Mouse (Mus musculus) heart, postnatal 0 days (tissue): Measurements from ENCODE around the gene Abcg4. TPM values are rescaled to one million over a fixed set of nuclear protein-coding genes. Genes with fewer than 3 reads are reported as not detected.

Source experiments
- ATAC-seq: fragments of 200-750 bp; cut with Nextera tagmentation; 2 replicates; pipeline ENCODE4 v1.8.0; 2017; ENCODE audit warnings: low read depth, moderate number of reproducible peaks, moderate library complexity; ENCODE audit not compliant: insufficient read depth
- DNase-seq: peaks from one replicate; pipeline ENCODE4 v3.0.0-alpha.2; 2016; ENCODE audit warnings: low spot score
- H3K27ac ChIP-seq: fragments of 300-500 bp; sonication (generic); 2 replicates; pipeline ENCODE4 v1.5.1; 2014; ENCODE audit warnings: low read depth, mild to moderate bottlenecking
- H3K27me3 ChIP-seq: fragments of 300-500 bp; sonication (generic); 2 replicates; pipeline ENCODE4 v1.6.1; 2014; ENCODE audit warnings: low read length, mixed read lengths; ENCODE audit not compliant: control insufficient read depth, insufficient read depth
- H3K36me3 ChIP-seq: fragments of 300-500 bp; sonication (generic); replicated peaks from 2 replicates; pipeline ENCODE4 v1.6.1; 2014; ENCODE audit warnings: low read length, mixed read lengths; ENCODE audit not compliant: control insufficient read depth, insufficient read depth
- H3K4me1 ChIP-seq: fragments of 300-500 bp; sonication (generic); 2 replicates; pipeline ENCODE4 v1.6.1; 2014; ENCODE audit warnings: antibody characterized with exemption; ENCODE audit not compliant: control insufficient read depth, insufficient read depth
- H3K4me2 ChIP-seq: fragments of 300-500 bp; sonication (generic); 2 replicates; pipeline ENCODE4 v1.6.1; 2014; ENCODE audit warnings: low read depth, mild to moderate bottlenecking, low read length, moderate library complexity
- H3K4me3 ChIP-seq: fragments of 300-500 bp; sonication (generic); 2 replicates; pipeline ENCODE4 v1.5.1; 2014; ENCODE audit warnings: low read depth, low read length
- H3K9ac ChIP-seq: fragments of 300-500 bp; sonication (generic); replicated peaks from 2 replicates; pipeline ENCODE4 v1.6.1; 2014; ENCODE audit warnings: low read depth, low read length, mixed read lengths
- H3K9me3 ChIP-seq: fragments of 300-500 bp; sonication (generic); replicated peaks from 2 replicates; pipeline ENCODE4 v1.6.1; 2016; ENCODE audit warnings: low read length; ENCODE audit not compliant: control insufficient read depth
- CTCF ChIP-seq: IDR thresholded peaks from 2 replicates; pipeline ENCODE4 v1.5.1; 2016; ENCODE audit warnings: antibody characterized with exemption, control low read depth, low read depth
- EP300 ChIP-seq: IDR thresholded peaks from 2 replicates; pipeline ENCODE4 v1.6.1; 2016; ENCODE audit warnings: antibody characterized with exemption, low read depth
- WGBS: fragments of 180-500 bp; shearing (Covaris S2); extraction: QIAGEN DNeasy Blood & Tissue Kit; methylation state at CpG from one replicate; pipeline ENCODE4 v1.1.7; 2014; 5-methylcytosine and 5-hydroxymethylcytosine counted together
- polyA plus RNA-seq: library from polyadenylated mRNA; unstranded; fragments of >200 nt; fragmentation: Nextera tagmentation; extraction: Ambion mirVana; gene quantifications from 2 replicates; pipeline ENCODE4 v1.2.1, GENCODE M21; 2015
- total RNA-seq: library from RNA; depleted of rRNA; stranded (reverse); fragments of >200 nt; gene quantifications from 2 replicates; pipeline ENCODE4 v1.2.3, GENCODE M21; 2014; ENCODE audit warnings: low replicate concordance

The Abcg4 gene
- total and polyA plus RNA-seq, 2 experiments from 2014 or later, result 0.49 to 2.1 TPM

GRCm38 (mm10) chr9:44317452-44317851, 29.0 kb upstream of the Abcg4 start:
- Histone ChIP-seq H3K27me3 (no peaks in the 10 kb centered on the region), H3K27ac (no peak overlapping the region), H3K4me2 (0 out of 2 replicates have a peak overlapping the region, but pooled peaks have one; percentile 89), H3K36me3 (peaks cover 44% of the 10 kb centered on the region), H3K4me1 (peaks cover 20% of the 10 kb centered on the region), H3K9me3 (no peaks in the 10 kb centered on the region), H3K4me3 (no peak overlapping the region), H3K9ac (no peak overlapping the region)
- no peak for TF ChIP-seq CTCF
- no peak for TF ChIP-seq EP300
- ATAC-seq (no peak), DNase-seq (no peak)
- WGBS, result 73% methylated on average over 4 of the region's 4 CpGs

- Histone ChIP-seq H3K27me3 (no peaks in the 10 kb centered on the region), H3K9me3 (no peaks in the 10 kb centered on the region), H3K9ac (no peak overlapping the region), H3K4me3 (no peak overlapping the region), H3K4me1 (peaks cover 20% of the 10 kb centered on the region), H3K27ac (no peak overlapping the region), H3K4me2 (no peak overlapping the region), H3K36me3 (peaks cover 46% of the 10 kb centered on the region)
- ATAC-seq (no peak), DNase-seq (no peak)
- WGBS, result 94% methylated on average over 18 of the region's 18 CpGs
- TF ChIP-seq EP300 (no peak), CTCF (no peak)
These were observed 26.5 kb upstream of the Abcg4 start for GRCm38 (mm10) chr9:44314910-44315309.

- H3K9me3 ChIP-seq, result no peaks in the 10 kb centered on the region
- H3K27ac ChIP-seq, result no peak overlapping the region
- no peak for TF ChIP-seq EP300
- no peak for TF ChIP-seq CTCF
- ATAC-seq (no peak), DNase-seq (no peak)
- H3K36me3 ChIP-seq, result peaks cover 46% of the 10 kb centered on the region
- H3K27me3 ChIP-seq, result no peaks in the 10 kb centered on the region
- WGBS, result 73% methylated on average over 4 of the region's 4 CpGs
- H3K4me3 ChIP-seq, result no peak overlapping the region
- no peak overlapping the region for H3K4me2 ChIP-seq
- H3K4me1 ChIP-seq, result peaks cover 18% of the 10 kb centered on the region
- H3K9ac ChIP-seq, result no peak overlapping the region
These were observed 25.8 kb upstream of the Abcg4 start for GRCm38 (mm10) chr9:44314257-44314547.

GRCm38 (mm10) chr9:44313476-44314256, 25.3 kb upstream of the Abcg4 start:
- Histone ChIP-seq H3K9me3 (no peaks in the 10 kb centered on the region), H3K27ac (no peak overlapping the region), H3K27me3 (no peaks in the 10 kb centered on the region), H3K36me3 (peaks cover 46% of the 10 kb centered on the region), H3K4me1 (peaks cover 12% of the 10 kb centered on the region), H3K4me2 (no peak overlapping the region), H3K9ac (no peak overlapping the region), H3K4me3 (no peak overlapping the region)
- DNase-seq (no peak), ATAC-seq (no peak)
- no peak for TF ChIP-seq CTCF
- 76% methylated on average over 19 of the region's 19 CpGs for WGBS

GRCm38 (mm10) chr9:44311136-44312134, 23.0 kb upstream of the Abcg4 start:
- 35% methylated on average over 27 of the region's 27 CpGs for WGBS
- Histone ChIP-seq H3K9ac (peak overlapping the region; percentile 17; the same call in 1 of the 2 replicates), H3K4me1 (0 out of 2 replicates have a peak, but pooled peaks cover 4% of the 10 kb centered on the region), H3K27me3 (no peaks in the 10 kb centered on the region), H3K36me3 (peaks cover 41% of the 10 kb centered on the region), H3K27ac (peak overlapping the region; percentile 83), H3K9me3 (no peaks in the 10 kb centered on the region), H3K4me2 (peak overlapping the region; percentile 27), H3K4me3 (no peak overlapping the region)
- TF ChIP-seq CTCF, result no peak
- 0 out of 2 replicates have a peak, but pooled peaks have one; percentile 21 for TF ChIP-seq EP300
- DNase-seq (peak; percentile 45), ATAC-seq (peak; percentile 75)
